Mouse (Mus musculus): Measurements from ENCODE around the gene Rps9.
"Not testable (repeated sequence)": the region's sequence is repeated elsewhere in the genome, so short reads cannot be mapped to it uniquely, and the experiment has no call there.

GRCm38 (mm10) chr7:3725459-3725858, 21.7 kb downstream of the Rps9 start:
- TF ChIP-seq CTCF, POLR2A (IDR thresholded peaks at IDR 0.05; ENCODE audit: insufficient read depth, low read depth, low read length): not testable (repeated sequence)
